Mouse (Mus musculus) kidney, adult 2 months (tissue): ENCODE data around the gene Cd163. TPM values are rescaled to one million over a fixed set of nuclear protein-coding genes. Genes with fewer than 3 reads are reported as not detected.

ENCODE experiments used
- DNase-seq: peaks from one replicate; pipeline ENCODE4 v3.0.0; 2021
- H3K27ac ChIP-seq: fragments of 200-500 bp; 2 replicates; pipeline ENCODE4 v1.5.1; 2012; ENCODE audit warnings: low read depth, low read length, control low read depth, inconsistent platforms; ENCODE audit not compliant: insufficient read depth
- H3K27me3 ChIP-seq: fragments of 200-500 bp; replicated peaks from 2 replicates; pipeline ENCODE4 v1.6.1; 2012; ENCODE audit warnings: mild to moderate bottlenecking, moderate library complexity, low read length, inconsistent platforms; ENCODE audit not compliant: control insufficient read depth, insufficient read depth
- H3K36me3 ChIP-seq: fragments of 200-500 bp; 2 replicates; pipeline ENCODE4 v1.6.1; 2012; ENCODE audit warnings: mild to moderate bottlenecking, moderate library complexity, low read length, inconsistent platforms; ENCODE audit not compliant: control insufficient read depth, insufficient read depth
- H3K4me1 ChIP-seq: fragments of 200-500 bp; 2 replicates; pipeline ENCODE4 v1.6.1; 2011; ENCODE audit warnings: low read length; ENCODE audit not compliant: control insufficient read depth, insufficient read depth
- H3K4me3 ChIP-seq: fragments of 200-500 bp; 2 replicates; pipeline ENCODE4 v1.5.1; 2011; ENCODE audit warnings: mild to moderate bottlenecking, low read depth, low read length, control low read depth; ENCODE audit not compliant: insufficient read depth
- CTCF ChIP-seq: fragments of 200-500 bp; conservative IDR thresholded peaks from 2 replicates; pipeline ENCODE4 v1.5.1; 2011; ENCODE audit warnings: low read depth, mild to moderate bottlenecking, control low read depth, low read length, moderate library complexity, mixed read lengths; ENCODE audit not compliant: insufficient read depth, insufficient read length
- POLR2A ChIP-seq: fragments of 200-500 bp; IDR thresholded peaks from one replicate; pipeline ENCODE4 v1.6.1; 2011; ENCODE audit warnings: low read depth, low read length, control low read depth
- WGBS: fragments of 180-500 bp; shearing (Covaris S2); methylation state at CpG from one replicate; pipeline ENCODE4 v1.1.7; 2018; 5-methylcytosine and 5-hydroxymethylcytosine counted together
- polyA plus RNA-seq: library from polyadenylated mRNA; depleted of rRNA; stranded (reverse); fragments of >200 nt; gene quantifications from 2 replicates; pipeline ENCODE4 v1.2.3, GENCODE M21; 2012

The Cd163 gene
- polyA plus RNA-seq, 1 experiment = 0.39 TPM

- DNase-seq = peak; percentile 12
- TF ChIP-seq POLR2A = no peak
- no peak for TF ChIP-seq CTCF
- H3K36me3 ChIP-seq = no peaks in the 10 kb centered on the region
- no peak overlapping the region for H3K27ac ChIP-seq
- no peaks in the 10 kb centered on the region for H3K4me1 ChIP-seq
- 39% methylated on average over 6 of the region's 6 CpGs for WGBS
- H3K4me3 ChIP-seq = no peak overlapping the region
- no peaks in the 10 kb centered on the region for H3K27me3 ChIP-seq
Observed at GRCm38 (mm10) chr6:124360549-124360948, 56.1 kb downstream of the Cd163 start.

GRCm38 (mm10) chr6:124364328-124364727, 59.9 kb downstream of the Cd163 start:
- WGBS = 64% methylated on average over 5 of the region's 5 CpGs
- Histone ChIP-seq H3K36me3 (no peaks in the 10 kb centered on the region), H3K27me3 (no peaks in the 10 kb centered on the region), H3K4me3 (no peak overlapping the region), H3K27ac (no peak overlapping the region), H3K4me1 (no peaks in the 10 kb centered on the region)
- no peak for DNase-seq
- TF ChIP-seq CTCF (no peak), POLR2A (no peak)

GRCm38 (mm10) chr6:124373584-124374206, 69.2 kb downstream of the Cd163 start:
- 85% methylated on average over 6 of the region's 6 CpGs for WGBS
- H3K4me3 ChIP-seq = no peak overlapping the region
- no peak overlapping the region for H3K27ac ChIP-seq
- H3K36me3 ChIP-seq = no peaks in the 10 kb centered on the region
- DNase-seq = no peak
- H3K4me1 ChIP-seq = peaks cover 7% of the 10 kb centered on the region; the same call in 1 of the 2 replicates
- no peaks in the 10 kb centered on the region for H3K27me3 ChIP-seq
- no peak for TF ChIP-seq CTCF
- no peak for TF ChIP-seq POLR2A

DNA sequence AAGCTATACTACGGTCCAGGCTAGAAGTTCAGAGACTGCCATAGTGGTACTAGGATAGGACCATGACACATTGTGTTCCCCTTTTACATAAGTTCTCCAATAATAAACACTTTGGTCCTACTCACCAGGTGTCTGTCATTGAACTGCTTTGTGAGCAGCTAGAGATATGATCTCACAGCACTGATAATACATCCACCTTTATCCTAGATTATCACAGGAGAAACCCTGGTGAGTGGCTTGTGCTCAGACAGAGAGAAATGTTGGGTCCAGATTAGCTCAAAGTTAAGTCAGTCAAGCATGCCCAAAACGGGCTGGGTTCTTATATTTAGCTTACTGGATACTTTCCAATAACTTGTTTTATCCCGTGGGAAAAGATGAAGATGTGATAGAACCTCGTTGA, 70.2 kb downstream of the Cd163 start:
- no peak for TF ChIP-seq CTCF
- TF ChIP-seq POLR2A = no peak
- Histone ChIP-seq H3K4me3 (no peak overlapping the region), H3K27ac (no peak overlapping the region)

DNA sequence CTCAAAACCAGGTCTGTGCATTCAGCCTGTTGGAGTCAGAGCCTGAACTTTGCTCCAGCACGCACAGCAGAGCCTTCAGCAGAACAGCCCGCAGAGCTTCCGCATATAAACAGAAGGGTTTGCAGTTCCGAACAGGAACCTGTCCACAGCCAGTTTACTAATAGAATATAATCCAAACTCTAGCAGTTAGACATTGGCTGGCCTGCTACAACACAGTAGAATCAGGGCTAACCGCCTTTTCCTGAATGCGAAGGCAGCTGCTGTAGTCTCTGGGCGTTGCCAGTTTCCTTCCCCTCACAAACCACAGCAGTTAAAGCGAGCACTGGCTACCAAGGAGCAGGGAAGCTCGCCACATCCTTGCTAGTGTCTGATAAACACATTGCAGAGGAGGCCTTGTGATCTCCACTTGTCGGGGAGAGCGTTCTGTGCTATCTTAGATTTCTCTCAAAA, 71.0 kb downstream of the Cd163 start:
- Histone ChIP-seq H3K4me1 (peaks cover 7% of the 10 kb centered on the region; the same call in 1 of the 2 replicates), H3K36me3 (no peaks in the 10 kb centered on the region), H3K27ac (no peak overlapping the region), H3K27me3 (no peaks in the 10 kb centered on the region), H3K4me3 (no peak overlapping the region)
- WGBS = 64% methylated on average over 11 of the region's 11 CpGs
- TF ChIP-seq CTCF = no peak
- no peak for TF ChIP-seq POLR2A
- DNase-seq = peak; percentile 40

More for the DNA sequence above, 70.2 kb downstream of the Cd163 start:
- Histone ChIP-seq H3K4me1 (peaks cover 7% of the 10 kb centered on the region; the same call in 1 of the 2 replicates), H3K27me3 (no peaks in the 10 kb centered on the region), H3K36me3 (no peaks in the 10 kb centered on the region)
- DNase-seq = no peak
- WGBS = 54% methylated on average over 4 of the region's 4 CpGs

DNA sequence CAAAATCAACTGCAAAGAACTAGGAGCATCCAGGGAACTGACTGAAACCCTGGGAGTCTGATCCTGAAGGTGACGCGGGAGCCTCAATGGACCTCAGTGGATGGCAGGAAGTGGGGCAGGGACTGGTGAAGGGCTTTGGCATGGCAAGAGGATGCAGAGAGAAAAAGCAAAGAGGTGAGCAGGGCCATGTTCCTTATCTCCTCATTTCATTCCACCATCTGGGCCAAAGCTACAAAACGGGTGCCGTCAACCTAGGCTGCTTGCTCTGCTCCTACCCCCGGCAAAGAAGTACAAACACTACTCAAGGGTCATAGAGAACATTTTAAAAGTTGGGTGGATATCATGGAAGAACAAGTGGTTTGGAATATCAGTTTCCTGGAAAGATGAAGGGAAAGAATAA, 71.9 kb downstream of the Cd163 start:
- no peak for DNase-seq
- no peak overlapping the region for H3K4me3 ChIP-seq
- TF ChIP-seq CTCF (no peak), POLR2A (no peak)
- no peaks in the 10 kb centered on the region for H3K27me3 ChIP-seq
- 88% methylated on average over 5 of the region's 5 CpGs for WGBS
- H3K36me3 ChIP-seq = no peaks in the 10 kb centered on the region
- no peak overlapping the region for H3K27ac ChIP-seq
- H3K4me1 ChIP-seq = peaks cover 7% of the 10 kb centered on the region; the same call in 1 of the 2 replicates

GRCm38 (mm10) chr6:124377494-124378255, 73.2 kb downstream of the Cd163 start:
- Histone ChIP-seq H3K4me1 (peaks cover 7% of the 10 kb centered on the region; the same call in 1 of the 2 replicates), H3K27ac (peak overlapping the region; percentile 74), H3K36me3 (no peaks in the 10 kb centered on the region), H3K27me3 (no peaks in the 10 kb centered on the region), H3K4me3 (no peak overlapping the region)
- TF ChIP-seq CTCF = no peak
- no peak for TF ChIP-seq POLR2A
- WGBS = 34% methylated on average over 4 of the region's 4 CpGs
- DNase-seq = peak; percentile 85
